Mouse (Mus musculus): ENCODE results near the gene Ddx47.

- TF ChIP-seq CTCF (IDR thresholded peaks at IDR 0.05; ENCODE audit: insufficient read depth, low read length) (peak; percentile 39; the same call in 1 of the 2 replicates), POLR2A (IDR thresholded peaks at IDR 0.05; ENCODE audit: borderline replicate concordance, extremely low read depth, low read depth, low read length) (0 out of 2 replicates have a peak, but pooled peaks have one; percentile 21)
These were observed 27.7 kb upstream of the Ddx47 start for GRCm38 (mm10) chr6:134983529-134984370.
